Mouse (Mus musculus): ENCODE data around the gene Gal. TPM values are rescaled to one million over a fixed set of nuclear protein-coding genes. Genes with fewer than 3 reads are reported as not detected.

The Gal gene
- polyA plus RNA-seq, 1 experiment from 2014 or later = 25.2 TPM

GRCm38 (mm10) chr19:3429156-3429816 is 14.9 kb upstream of the Gal start:
- H3K9me3 ChIP-seq (ENCODE audit: control insufficient read depth, low read length) = no peaks in the 10 kb centered on the region
- no peak overlapping the region for H3K27ac ChIP-seq (ENCODE audit: low read depth)
- H3K4me1 ChIP-seq (replicated peaks; ENCODE audit: control insufficient read depth, insufficient read depth, low read length) = no peaks in the 10 kb centered on the region
- DNase-seq (ENCODE audit: low spot score) = no peak
- 57% methylated on average over 7 of the region's 7 CpGs for WGBS
- no peaks in the 10 kb centered on the region for H3K27me3 ChIP-seq (replicated peaks; ENCODE audit: control insufficient read depth, insufficient read depth, low read length)
- no peak overlapping the region for H3K9ac ChIP-seq (ENCODE audit: low read length)
- H3K36me3 ChIP-seq (ENCODE audit: control insufficient read depth, insufficient read depth, low read length) = no peaks in the 10 kb centered on the region
- no peak for ATAC-seq (replicated peaks; ENCODE audit: low FRiP score, low TSS enrichment, low read depth)
- no peak overlapping the region for H3K4me3 ChIP-seq (ENCODE audit: low read depth, low read length)
- H3K4me2 ChIP-seq (ENCODE audit: low read length) = no peak overlapping the region

- Histone ChIP-seq H3K27ac (ENCODE audit: low read depth) (no peak overlapping the region), H3K36me3 (ENCODE audit: control insufficient read depth, insufficient read depth, low read length) (no peaks in the 10 kb centered on the region), H3K27me3 (replicated peaks; ENCODE audit: control insufficient read depth, insufficient read depth, low read length) (no peaks in the 10 kb centered on the region), H3K4me1 (replicated peaks; ENCODE audit: control insufficient read depth, insufficient read depth, low read length) (no peaks in the 10 kb centered on the region), H3K9ac (ENCODE audit: low read length) (no peak overlapping the region), H3K9me3 (ENCODE audit: control insufficient read depth, low read length) (no peaks in the 10 kb centered on the region), H3K4me2 (ENCODE audit: low read length) (no peak overlapping the region), H3K4me3 (ENCODE audit: low read depth, low read length) (no peak overlapping the region)
- 77% methylated on average over 15 of the region's 15 CpGs for WGBS
- ATAC-seq (replicated peaks; ENCODE audit: low FRiP score, low TSS enrichment, low read depth) = no peak
- DNase-seq (ENCODE audit: low spot score) = no peak
These were observed 13.9 kb upstream of the Gal start for GRCm38 (mm10) chr19:3428057-3428830.

GRCm38 (mm10) chr19:3424214-3424613 is 9.9 kb upstream of the Gal start:
- Histone ChIP-seq H3K9ac (ENCODE audit: low read length) (no peak overlapping the region), H3K27me3 (replicated peaks; ENCODE audit: control insufficient read depth, insufficient read depth, low read length) (no peaks in the 10 kb centered on the region), H3K4me2 (ENCODE audit: low read length) (no peak overlapping the region), H3K36me3 (ENCODE audit: control insufficient read depth, insufficient read depth, low read length) (no peaks in the 10 kb centered on the region), H3K4me3 (ENCODE audit: low read depth, low read length) (no peak overlapping the region), H3K9me3 (ENCODE audit: control insufficient read depth, low read length) (no peaks in the 10 kb centered on the region), H3K27ac (ENCODE audit: low read depth) (no peak overlapping the region), H3K4me1 (replicated peaks; ENCODE audit: control insufficient read depth, insufficient read depth, low read length) (no peaks in the 10 kb centered on the region)
- WGBS = 57% methylated on average over 2 of the region's 2 CpGs
- DNase-seq (ENCODE audit: low spot score) (no peak), ATAC-seq (replicated peaks; ENCODE audit: low FRiP score, low TSS enrichment, low read depth) (no peak; the same call in 1 of the 2 replicates)

- no peak overlapping the region for H3K9ac ChIP-seq (ENCODE audit: low read length)
- no peaks in the 10 kb centered on the region for H3K27me3 ChIP-seq (replicated peaks; ENCODE audit: control insufficient read depth, insufficient read depth, low read length)
- H3K4me3 ChIP-seq (ENCODE audit: low read depth, low read length) = no peak overlapping the region
- no peak overlapping the region for H3K27ac ChIP-seq (ENCODE audit: low read depth)
- ATAC-seq (replicated peaks; ENCODE audit: low FRiP score, low TSS enrichment, low read depth) (no peak), DNase-seq (ENCODE audit: low spot score) (no peak)
- H3K4me2 ChIP-seq (ENCODE audit: low read length) = no peak overlapping the region
- no peaks in the 10 kb centered on the region for H3K4me1 ChIP-seq (replicated peaks; ENCODE audit: control insufficient read depth, insufficient read depth, low read length)
- 0 out of 2 replicates have a peak, but pooled peaks cover 3% of the 10 kb centered on the region for H3K9me3 ChIP-seq (ENCODE audit: control insufficient read depth, low read length)
- 48% methylated on average over 4 of the region's 4 CpGs for WGBS
- H3K36me3 ChIP-seq (ENCODE audit: control insufficient read depth, insufficient read depth, low read length) = no peaks in the 10 kb centered on the region
These were observed 8.6 kb upstream of the Gal start for GRCm38 (mm10) chr19:3422981-3423380.

GRCm38 (mm10) chr19:3422488-3422887 is 8.1 kb upstream of the Gal start:
- Histone ChIP-seq H3K9ac (ENCODE audit: low read length) (no peak overlapping the region), H3K9me3 (ENCODE audit: control insufficient read depth, low read length) (0 out of 2 replicates have a peak, but pooled peaks cover 3% of the 10 kb centered on the region), H3K4me3 (ENCODE audit: low read depth, low read length) (no peak overlapping the region), H3K4me1 (replicated peaks; ENCODE audit: control insufficient read depth, insufficient read depth, low read length) (no peaks in the 10 kb centered on the region), H3K4me2 (ENCODE audit: low read length) (no peak overlapping the region), H3K27ac (ENCODE audit: low read depth) (no peak overlapping the region), H3K36me3 (ENCODE audit: control insufficient read depth, insufficient read depth, low read length) (no peaks in the 10 kb centered on the region), H3K27me3 (replicated peaks; ENCODE audit: control insufficient read depth, insufficient read depth, low read length) (no peaks in the 10 kb centered on the region)
- 72% methylated on average over 6 of the region's 6 CpGs for WGBS
- no peak for DNase-seq (ENCODE audit: low spot score)
- no peak for ATAC-seq (replicated peaks; ENCODE audit: low FRiP score, low TSS enrichment, low read depth)

- DNase-seq (ENCODE audit: low spot score) = no peak
- Histone ChIP-seq H3K4me1 (replicated peaks; ENCODE audit: control insufficient read depth, insufficient read depth, low read length) (no peaks in the 10 kb centered on the region), H3K36me3 (ENCODE audit: control insufficient read depth, insufficient read depth, low read length) (no peaks in the 10 kb centered on the region), H3K9me3 (ENCODE audit: control insufficient read depth, low read length) (0 out of 2 replicates have a peak, but pooled peaks cover 3% of the 10 kb centered on the region), H3K27ac (ENCODE audit: low read depth) (no peak overlapping the region), H3K27me3 (replicated peaks; ENCODE audit: control insufficient read depth, insufficient read depth, low read length) (0 out of 2 replicates have a peak, but pooled peaks cover 14% of the 10 kb centered on the region), H3K4me3 (ENCODE audit: low read depth, low read length) (no peak overlapping the region), H3K4me2 (ENCODE audit: low read length) (no peak overlapping the region), H3K9ac (ENCODE audit: low read length) (no peak overlapping the region)
- ATAC-seq (replicated peaks; ENCODE audit: low FRiP score, low TSS enrichment, low read depth) = peak; percentile 63; the same call in 1 of the 2 replicates
- WGBS = 37% methylated on average over 5 of the region's 5 CpGs
These were observed 4.9 kb upstream of the Gal start for GRCm38 (mm10) chr19:3419251-3419650.

GRCm38 (mm10) chr19:3405531-3406281 is 8.6 kb downstream of the Gal start:
- Histone ChIP-seq H3K9ac (ENCODE audit: low read length) (no peak overlapping the region), H3K36me3 (ENCODE audit: control insufficient read depth, insufficient read depth, low read length) (no peaks in the 10 kb centered on the region), H3K27ac (ENCODE audit: low read depth) (no peak overlapping the region), H3K9me3 (ENCODE audit: control insufficient read depth, low read length) (no peaks in the 10 kb centered on the region), H3K4me1 (replicated peaks; ENCODE audit: control insufficient read depth, insufficient read depth, low read length) (no peaks in the 10 kb centered on the region), H3K4me2 (ENCODE audit: low read length) (no peak overlapping the region), H3K4me3 (ENCODE audit: low read depth, low read length) (no peak overlapping the region), H3K27me3 (replicated peaks; ENCODE audit: control insufficient read depth, insufficient read depth, low read length) (no peaks in the 10 kb centered on the region)
- WGBS = 62% methylated on average over 1 of the region's 1 CpGs
- no peak for DNase-seq (ENCODE audit: low spot score)
- ATAC-seq (replicated peaks; ENCODE audit: low FRiP score, low TSS enrichment, low read depth) = no peak

- Histone ChIP-seq H3K4me2 (ENCODE audit: low read length) (no peak overlapping the region), H3K4me1 (replicated peaks; ENCODE audit: control insufficient read depth, insufficient read depth, low read length) (no peaks in the 10 kb centered on the region)
These were observed 10.3 kb downstream of the Gal start for GRCm38 (mm10) chr19:3404030-3404429.

More at GRCm38 (mm10) chr19:3404030-3404429, 10.3 kb downstream of the Gal start:
- Histone ChIP-seq H3K9me3 (ENCODE audit: control insufficient read depth, low read length) (no peaks in the 10 kb centered on the region), H3K9ac (ENCODE audit: low read length) (no peak overlapping the region), H3K36me3 (ENCODE audit: control insufficient read depth, insufficient read depth, low read length) (no peaks in the 10 kb centered on the region), H3K4me3 (ENCODE audit: low read depth, low read length) (no peak overlapping the region), H3K27me3 (replicated peaks; ENCODE audit: control insufficient read depth, insufficient read depth, low read length) (no peaks in the 10 kb centered on the region), H3K27ac (ENCODE audit: low read depth) (no peak overlapping the region)
- 79% methylated on average over 7 of the region's 7 CpGs for WGBS
- DNase-seq (ENCODE audit: low spot score) (no peak), ATAC-seq (replicated peaks; ENCODE audit: low FRiP score, low TSS enrichment, low read depth) (no peak)

Measured in intestine, embryonic 14.5 days (tissue).